Mouse (Mus musculus): Measurements from ENCODE around the gene Gck. TPM values are rescaled to one million over a fixed set of nuclear protein-coding genes. Genes with fewer than 3 reads are reported as not detected.
"Not testable (repeated sequence)": the region's sequence is repeated elsewhere in the genome, so short reads cannot be mapped to it uniquely, and the experiment has no call there.

The Gck gene
- polyA plus RNA-seq, 1 experiment = 6.4 TPM

DNA sequence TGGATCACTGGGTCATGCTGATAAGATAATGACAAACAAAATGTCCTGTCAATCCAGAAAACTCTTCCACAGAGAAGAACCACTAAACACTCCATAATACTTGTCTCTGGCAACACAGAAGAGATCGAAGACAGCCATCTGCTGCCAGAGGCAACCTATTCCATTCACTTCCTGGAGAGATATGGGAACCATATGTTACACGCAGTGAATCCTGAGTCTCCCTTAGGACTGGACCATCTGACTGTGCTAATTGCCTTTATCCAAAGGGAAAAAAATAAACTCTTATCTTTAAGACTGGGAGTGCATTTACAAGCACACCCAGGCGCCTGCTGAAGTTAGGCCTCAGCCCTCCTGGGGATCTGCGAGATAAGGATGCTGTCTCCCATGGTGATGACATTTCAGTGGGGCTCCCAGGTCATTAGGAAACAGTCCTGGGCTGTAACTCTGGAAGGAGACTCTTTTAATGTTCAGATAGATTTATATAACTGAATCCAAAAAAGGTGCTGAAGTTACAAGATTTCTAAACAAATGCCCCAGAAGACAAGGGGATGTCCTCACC, 57.0 kb downstream of the Gck start:
- DNase-seq (ENCODE audit: low read depth) = peak; percentile 64
- TF ChIP-seq CTCF (IDR thresholded peaks at IDR 0.05; ENCODE audit: borderline replicate concordance, extremely low read depth, insufficient read depth, insufficient read length) (no peak), POLR2A (IDR thresholded peaks at IDR 0.05; ENCODE audit: borderline replicate concordance, extremely low read depth, insufficient read depth, insufficient read length, poor library complexity, severe bottlenecking) (no peak)

DNA sequence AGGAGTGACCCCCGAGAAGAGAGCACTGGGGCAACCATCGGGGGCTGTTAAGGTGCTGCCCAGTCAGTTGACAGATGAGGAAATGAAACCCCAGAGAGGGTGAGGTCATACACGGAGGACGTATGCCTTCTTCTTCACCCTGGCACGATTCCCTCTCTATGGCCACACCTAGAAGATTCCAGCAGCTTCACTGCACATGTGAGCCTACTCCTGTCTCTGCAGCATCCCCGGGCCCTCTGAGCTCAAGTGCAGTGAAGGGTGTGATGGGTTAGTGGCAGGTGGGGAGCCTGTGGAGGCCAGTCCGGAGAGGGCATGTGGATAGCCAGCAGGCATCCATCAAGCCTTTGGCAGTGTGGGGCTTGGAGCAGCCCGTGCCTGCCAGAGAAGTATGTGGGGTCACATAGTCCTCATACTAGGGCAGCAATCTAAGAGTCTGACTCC, 57.7 kb downstream of the Gck start:
- no peak for DNase-seq (ENCODE audit: low read depth)
- TF ChIP-seq CTCF (IDR thresholded peaks at IDR 0.05; ENCODE audit: borderline replicate concordance, extremely low read depth, insufficient read depth, insufficient read length) = no peak
- no peak for TF ChIP-seq POLR2A (IDR thresholded peaks at IDR 0.05; ENCODE audit: borderline replicate concordance, extremely low read depth, insufficient read depth, insufficient read length, poor library complexity, severe bottlenecking)

DNA sequence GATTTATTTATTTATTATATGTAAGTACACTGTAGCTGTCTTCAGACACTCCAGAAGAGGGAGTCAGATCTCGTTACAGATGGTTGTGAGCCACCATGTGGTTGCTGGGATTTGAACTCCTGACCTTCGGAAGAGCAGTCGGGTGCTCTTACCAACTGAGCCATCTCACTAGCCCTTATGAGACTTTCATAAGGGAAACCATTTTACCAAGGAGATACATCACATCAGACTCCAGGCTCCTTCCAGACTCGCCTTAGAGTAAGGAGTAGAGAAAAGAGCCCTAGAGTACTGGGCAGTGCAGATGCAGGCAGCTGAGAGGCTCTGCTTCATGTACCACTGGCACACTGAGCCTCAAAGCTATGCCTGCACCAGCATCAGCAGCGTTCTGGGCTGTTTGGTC, 61.3 kb downstream of the Gck start:
- not testable (repeated sequence) for DNase-seq (ENCODE audit: low read depth)

DNA sequence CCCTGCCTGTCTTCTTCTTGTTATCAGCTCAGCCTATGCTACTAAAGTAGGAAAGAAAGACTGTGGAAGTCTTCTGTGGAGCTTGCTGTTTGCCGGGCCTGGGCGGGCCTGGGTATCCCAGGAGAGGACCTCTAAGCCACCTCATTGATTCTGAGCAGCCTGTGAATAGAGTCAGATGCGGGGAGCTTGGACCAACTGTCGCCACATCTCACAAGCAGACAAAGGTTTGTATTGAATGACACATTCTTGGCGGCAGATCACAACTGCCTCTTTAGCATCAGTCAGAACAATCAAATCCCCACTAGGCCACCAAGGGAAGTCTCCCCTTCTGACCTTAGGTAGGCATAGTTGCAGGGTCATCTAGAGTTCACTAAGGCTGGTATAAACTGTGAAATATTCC, 62.6 kb downstream of the Gck start:
- DNase-seq (ENCODE audit: low read depth) = peak; percentile 59
- TF ChIP-seq POLR2A (IDR thresholded peaks at IDR 0.05; ENCODE audit: borderline replicate concordance, extremely low read depth, insufficient read depth, insufficient read length, poor library complexity, severe bottlenecking) = no peak
- TF ChIP-seq CTCF (IDR thresholded peaks at IDR 0.05; ENCODE audit: borderline replicate concordance, extremely low read depth, insufficient read depth, insufficient read length) = no peak

DNA sequence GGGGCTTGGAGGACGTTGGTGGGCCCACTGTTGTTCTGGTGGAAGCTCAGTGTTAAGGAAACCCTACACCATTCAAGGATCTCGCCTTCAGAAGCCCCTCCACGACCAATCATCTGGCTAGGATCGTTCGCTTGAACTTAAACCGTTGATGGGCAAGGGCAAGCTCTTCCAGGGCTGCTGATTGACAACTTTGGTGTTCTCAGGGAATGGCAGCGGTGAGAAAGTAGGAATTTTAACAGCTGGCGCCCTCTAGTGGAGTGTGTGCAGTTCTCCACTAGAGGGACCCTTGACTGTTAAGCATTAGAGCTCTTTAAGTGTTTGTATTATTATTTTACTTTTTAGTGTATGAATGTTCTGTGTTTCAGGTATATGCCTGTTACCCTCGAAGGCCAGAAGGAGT, 63.7 kb downstream of the Gck start:
- DNase-seq (ENCODE audit: low read depth) = peak; percentile 80
- TF ChIP-seq CTCF (IDR thresholded peaks at IDR 0.05; ENCODE audit: borderline replicate concordance, extremely low read depth, insufficient read depth, insufficient read length) (peak; percentile 81), POLR2A (IDR thresholded peaks at IDR 0.05; ENCODE audit: borderline replicate concordance, extremely low read depth, insufficient read depth, insufficient read length, poor library complexity, severe bottlenecking) (no peak)

DNA sequence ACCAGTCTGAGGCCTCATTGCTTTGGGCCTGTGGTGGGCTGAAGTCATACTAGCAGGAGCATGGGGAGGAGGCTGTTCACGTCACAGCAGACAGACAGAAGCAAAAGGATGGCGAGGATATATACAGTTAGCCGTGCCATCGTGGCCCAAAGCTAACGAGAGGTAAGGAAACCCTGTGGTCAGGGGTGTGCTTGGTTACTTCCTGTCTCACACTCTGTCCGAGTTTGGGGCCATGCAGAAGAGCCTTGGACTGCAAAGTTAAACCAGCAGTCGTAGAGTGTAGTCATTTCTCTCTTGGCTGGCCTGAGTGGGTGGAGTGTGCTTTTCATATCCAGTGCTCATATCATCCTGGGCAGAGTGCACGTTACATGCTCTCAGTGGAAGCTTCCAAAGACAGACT, 67.4 kb downstream of the Gck start:
- no peak for DNase-seq (ENCODE audit: low read depth)
- TF ChIP-seq POLR2A (IDR thresholded peaks at IDR 0.05; ENCODE audit: borderline replicate concordance, extremely low read depth, insufficient read depth, insufficient read length, poor library complexity, severe bottlenecking) = no peak
- TF ChIP-seq CTCF (IDR thresholded peaks at IDR 0.05; ENCODE audit: borderline replicate concordance, extremely low read depth, insufficient read depth, insufficient read length) = no peak

DNA sequence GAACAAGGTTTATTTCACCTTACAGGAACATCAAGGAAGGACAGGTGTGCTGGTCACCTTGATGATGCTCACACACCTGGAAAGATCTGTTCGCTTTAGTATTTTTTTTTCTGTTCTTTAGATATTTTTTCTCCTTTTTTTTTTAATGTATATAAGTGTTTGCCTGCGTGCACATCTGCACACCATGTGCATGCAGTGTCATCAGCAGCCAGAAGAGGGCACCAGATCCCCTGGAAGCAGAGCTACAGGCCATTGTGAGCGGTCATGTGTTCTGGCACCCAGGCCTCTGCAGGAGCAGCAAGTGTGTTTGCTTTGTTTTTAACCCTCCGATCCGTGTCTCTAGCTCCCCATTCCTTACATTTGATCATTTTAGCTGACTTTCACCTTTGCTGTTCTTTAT, 70.0 kb downstream of the Gck start:
- peak; percentile 69 for DNase-seq (ENCODE audit: low read depth)
- TF ChIP-seq POLR2A (IDR thresholded peaks at IDR 0.05; ENCODE audit: borderline replicate concordance, extremely low read depth, insufficient read depth, insufficient read length, poor library complexity, severe bottlenecking) (no peak), CTCF (IDR thresholded peaks at IDR 0.05; ENCODE audit: borderline replicate concordance, extremely low read depth, insufficient read depth, insufficient read length) (peak; percentile 75)

DNA sequence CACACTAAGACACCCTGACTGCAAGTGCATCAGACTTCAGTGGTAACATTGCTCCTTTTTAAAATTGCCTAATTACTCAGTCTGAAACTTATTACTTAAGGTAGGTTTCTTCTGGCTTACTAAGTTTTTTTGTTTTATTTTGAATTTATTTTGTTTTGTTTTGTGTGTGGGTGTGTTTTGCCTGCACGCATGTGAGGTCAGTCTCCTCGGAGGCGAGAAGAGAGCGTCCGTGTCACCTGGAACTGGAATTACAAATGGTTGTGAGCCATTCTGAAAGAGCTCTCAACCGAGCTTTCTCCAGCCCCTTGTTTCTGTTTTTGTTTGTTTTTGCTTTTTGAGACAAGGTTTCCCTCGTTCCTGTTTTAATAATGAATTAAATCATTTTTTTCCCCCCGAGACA, 71.2 kb downstream of the Gck start:
- TF ChIP-seq CTCF (IDR thresholded peaks at IDR 0.05; ENCODE audit: borderline replicate concordance, extremely low read depth, insufficient read depth, insufficient read length) = no peak
- no peak for TF ChIP-seq POLR2A (IDR thresholded peaks at IDR 0.05; ENCODE audit: borderline replicate concordance, extremely low read depth, insufficient read depth, insufficient read length, poor library complexity, severe bottlenecking)
- no peak for DNase-seq (ENCODE audit: low read depth)

DNA sequence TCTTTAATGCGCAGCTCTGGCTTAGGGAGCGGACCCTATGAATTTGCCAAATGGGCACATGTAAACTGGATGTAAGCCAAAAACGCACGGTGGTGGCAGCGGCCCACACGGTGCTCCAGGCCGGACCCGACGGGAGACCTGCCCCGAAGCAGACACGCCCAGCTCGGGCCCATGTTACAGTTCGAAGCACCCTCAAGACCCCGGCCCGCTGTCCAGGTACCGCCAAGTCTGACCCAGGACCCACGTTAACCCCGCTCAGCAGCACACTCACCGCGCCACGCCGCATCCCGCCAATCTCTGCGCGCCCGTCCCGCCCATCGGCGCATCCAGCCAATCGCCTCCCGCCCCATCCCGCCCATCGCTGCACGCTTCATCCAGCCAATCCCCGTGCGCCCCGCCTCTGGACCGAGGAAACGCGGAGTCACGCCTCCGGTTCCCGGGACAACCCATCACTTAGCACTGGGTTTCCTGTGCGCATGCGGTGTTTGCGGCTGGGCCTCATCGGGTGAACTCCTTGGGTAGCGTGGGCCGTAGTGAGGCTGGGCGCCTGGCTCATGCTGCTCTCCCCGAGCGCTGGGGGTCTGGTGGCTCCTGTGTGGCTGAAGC, 71.9 kb downstream of the Gck start, which contains the start of gene Pold2:
TSS of gene Pold2 (minus strand) at position 372 of the 606 bp plus-strand sequence.
- TF ChIP-seq POLR2A (IDR thresholded peaks at IDR 0.05; ENCODE audit: borderline replicate concordance, extremely low read depth, insufficient read depth, insufficient read length, poor library complexity, severe bottlenecking) (peak; percentile 41; the same call in 1 of the 2 replicates), CTCF (IDR thresholded peaks at IDR 0.05; ENCODE audit: borderline replicate concordance, extremely low read depth, insufficient read depth, insufficient read length) (no peak)
- DNase-seq (ENCODE audit: low read depth) = peak; percentile 99

DNA sequence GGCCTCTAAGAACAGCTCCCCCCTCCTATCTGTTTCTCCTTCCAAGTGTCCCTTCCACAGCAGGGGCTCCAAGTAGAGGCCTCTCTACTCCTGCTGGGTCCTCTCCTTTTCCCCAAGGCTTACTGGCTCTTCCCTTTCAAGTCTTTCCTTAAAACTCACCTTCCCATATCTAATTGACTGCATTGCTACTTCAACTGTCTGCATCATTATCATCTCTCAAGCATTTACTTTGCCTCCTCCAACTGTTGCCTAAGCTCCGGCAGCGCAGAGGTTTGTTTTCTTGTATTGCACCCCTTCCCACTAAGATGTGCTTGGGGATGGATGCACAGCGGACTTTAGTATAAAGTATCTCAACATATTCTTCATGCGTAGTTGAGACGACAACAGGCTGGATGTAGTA, 72.5 kb downstream of the Gck start:
- TF ChIP-seq POLR2A (IDR thresholded peaks at IDR 0.05; ENCODE audit: borderline replicate concordance, extremely low read depth, insufficient read depth, insufficient read length, poor library complexity, severe bottlenecking) (no peak), CTCF (IDR thresholded peaks at IDR 0.05; ENCODE audit: borderline replicate concordance, extremely low read depth, insufficient read depth, insufficient read length) (no peak)
- peak; percentile 14 for DNase-seq (ENCODE audit: low read depth)

DNA sequence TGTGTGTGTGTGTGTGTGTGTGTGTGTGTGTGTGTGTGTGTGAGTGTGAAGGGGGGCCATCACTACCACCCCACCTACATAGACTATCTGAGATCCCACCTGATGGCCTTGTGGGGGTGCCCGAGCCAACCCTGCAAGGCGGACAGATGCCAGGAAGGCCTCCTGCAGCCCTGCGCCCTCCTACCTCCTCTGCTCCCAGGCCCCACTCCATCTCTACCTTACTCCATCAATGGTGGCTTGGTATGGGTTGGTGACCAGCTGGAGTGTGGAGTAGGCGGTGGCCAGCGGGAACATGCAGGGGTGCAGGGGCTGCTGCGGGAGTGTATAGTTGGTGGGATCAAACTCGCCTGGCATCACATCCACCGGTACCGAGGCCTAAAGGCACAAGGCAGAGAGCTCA, 76.7 kb downstream of the Gck start:
- no peak for DNase-seq (ENCODE audit: low read depth)
- no peak for TF ChIP-seq POLR2A (IDR thresholded peaks at IDR 0.05; ENCODE audit: borderline replicate concordance, extremely low read depth, insufficient read depth, insufficient read length, poor library complexity, severe bottlenecking)
- no peak for TF ChIP-seq CTCF (IDR thresholded peaks at IDR 0.05; ENCODE audit: borderline replicate concordance, extremely low read depth, insufficient read depth, insufficient read length)

DNA sequence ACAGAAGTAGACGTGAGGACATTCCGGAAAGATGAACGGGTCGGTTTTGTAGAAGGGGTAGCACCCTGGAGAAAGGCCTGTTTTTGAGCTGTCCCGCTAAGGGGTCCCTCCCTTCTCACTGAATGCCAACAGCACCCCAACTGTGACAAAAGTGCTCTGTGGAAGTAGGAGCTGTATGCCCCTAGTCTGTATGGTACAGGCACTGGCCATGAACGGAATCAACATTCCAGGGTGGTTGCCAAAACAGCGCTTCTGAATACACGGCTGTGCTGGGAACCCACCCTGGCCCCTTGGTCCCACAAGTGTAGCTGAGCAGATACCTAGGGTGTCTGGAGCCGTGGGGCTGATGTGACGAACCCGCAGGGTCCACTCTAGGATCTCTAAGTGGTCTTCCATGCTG, 77.2 kb downstream of the Gck start:
- TF ChIP-seq POLR2A (IDR thresholded peaks at IDR 0.05; ENCODE audit: borderline replicate concordance, extremely low read depth, insufficient read depth, insufficient read length, poor library complexity, severe bottlenecking) = no peak
- TF ChIP-seq CTCF (IDR thresholded peaks at IDR 0.05; ENCODE audit: borderline replicate concordance, extremely low read depth, insufficient read depth, insufficient read length) = no peak
- no peak for DNase-seq (ENCODE audit: low read depth)

Measured in brain, embryonic 14.5 days (tissue).